Mouse (Mus musculus): ENCODE results near the gene Syde2.

DNA sequence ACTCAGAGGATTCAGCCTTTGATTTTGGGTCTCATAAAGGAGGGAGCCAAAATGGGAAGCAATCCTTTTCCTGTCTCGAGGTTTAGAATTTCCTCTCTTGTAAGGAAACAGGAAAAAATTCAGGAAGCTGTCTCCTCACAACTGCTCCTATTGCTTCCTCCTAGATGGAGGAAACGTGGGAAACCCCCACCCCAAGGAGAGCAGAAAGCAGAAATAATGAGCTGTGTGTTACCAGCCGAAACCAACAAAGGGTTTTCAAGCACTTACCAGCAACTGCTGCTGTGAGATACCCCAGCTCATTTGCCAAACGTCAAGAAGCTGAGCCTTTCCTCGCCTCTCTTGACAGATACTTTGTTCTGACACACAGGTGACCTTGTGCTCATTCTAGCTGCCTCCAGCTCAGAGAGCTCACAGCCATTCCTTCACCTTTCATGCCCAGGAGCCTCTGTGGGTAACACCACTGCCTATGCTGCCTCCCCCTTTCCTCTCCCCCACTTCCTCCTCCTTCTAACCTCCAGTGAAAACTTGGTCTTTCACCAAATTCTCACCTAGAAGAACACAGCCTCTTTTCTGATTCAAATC, 42.7 kb downstream of the Syde2 start:
- no peak for TF ChIP-seq E2F4 (IDR thresholded peaks at IDR 0.05; ENCODE audit: borderline replicate concordance, low read depth, low read length)
- no peak for TF ChIP-seq RAD21 (IDR thresholded peaks at IDR 0.05; ENCODE audit: low read depth, low read length)
- no peak for TF ChIP-seq POLR2A (IDR thresholded peaks at IDR 0.05; ENCODE audit: control insufficient read depth in 1 of 2, insufficient read depth in 1 of 2, low read depth in 1 of 2, low read length in 2 of 2, poor library complexity in 1 of 2)
- TF ChIP-seq EP300 (IDR thresholded peaks at IDR 0.05; ENCODE audit: low read depth in 1 of 2, low read length in 2 of 2): no peak
- TF ChIP-seq MAZ (IDR thresholded peaks at IDR 0.05; ENCODE audit: low read depth, low read length): no peak
- TF ChIP-seq CTCF (IDR thresholded peaks at IDR 0.05 in 2 of 3, conservative IDR thresholded peaks at IDR 0.05 in 1 of 3; ENCODE audit: control insufficient read depth in 1 of 3, insufficient read depth in 1 of 3, low read depth in 2 of 3, low read length in 3 of 3, poor library complexity in 1 of 3, severe bottlenecking in 1 of 3): no peak
- no peak for TF ChIP-seq HCFC1 (IDR thresholded peaks at IDR 0.05; ENCODE audit: low read depth, low read length)
- no peak for TF ChIP-seq CHD2 (IDR thresholded peaks at IDR 0.05; ENCODE audit: low read length)
- TF ChIP-seq UBTF (IDR thresholded peaks at IDR 0.05; ENCODE audit: borderline replicate concordance, insufficient read depth, low read depth, low read length): no peak
